Mouse (Mus musculus) thymus, adult 2 months (tissue): ENCODE measurements around the gene Gm17545.

Experiments
- CTCF ChIP-seq: fragments of 200-500 bp; IDR thresholded peaks from 2 replicates; pipeline ENCODE4 v1.5.1; 2012; ENCODE audit warnings: mild to moderate bottlenecking, control low read depth, low read length, moderate library complexity, borderline replicate concordance; ENCODE audit not compliant: control insufficient read depth, poor library complexity, insufficient read depth; ENCODE audit errors: extremely low read depth
- POLR2A ChIP-seq: fragments of 200-500 bp; IDR thresholded peaks from 2 replicates; pipeline ENCODE4 v1.6.1; 2012; ENCODE audit warnings: mild to moderate bottlenecking, low read length, control low read depth, moderate library complexity; ENCODE audit not compliant: control insufficient read depth, poor library complexity, insufficient read depth; ENCODE audit errors: extremely low read depth

- TF ChIP-seq CTCF: no peak
- TF ChIP-seq POLR2A: no peak
Measured at GRCm38 (mm10) chr9:22417547-22417946, 36.5 kb upstream of the Gm17545 start.
